Mouse (Mus musculus): ENCODE data around the gene Aoah.

Aoah gene

GRCm38 (mm10) chr13:20916698-20917511, 123.0 kb downstream of the Aoah start:
- no peak for DNase-seq (ENCODE audit: low spot score)

GRCm38 (mm10) chr13:20920401-20920800, 126.5 kb downstream of the Aoah start:
- DNase-seq (ENCODE audit: low spot score): no peak

GRCm38 (mm10) chr13:20936016-20936415, 142.1 kb downstream of the Aoah start:
- DNase-seq (ENCODE audit: low spot score): no peak

- no peak for DNase-seq (ENCODE audit: low spot score)
Measured at GRCm38 (mm10) chr13:20937452-20937851, 143.5 kb downstream of the Aoah start.

- DNase-seq (ENCODE audit: low spot score): no peak
Measured at GRCm38 (mm10) chr13:20939099-20939498, 145.2 kb downstream of the Aoah start.

GRCm38 (mm10) chr13:20940389-20940788, 146.5 kb downstream of the Aoah start:
- no peak for DNase-seq (ENCODE audit: low spot score)

GRCm38 (mm10) chr13:20941707-20942106, 147.8 kb downstream of the Aoah start:
- no peak for DNase-seq (ENCODE audit: low spot score)

GRCm38 (mm10) chr13:20963086-20963485, 169.2 kb downstream of the Aoah start:
- DNase-seq (ENCODE audit: low spot score): no peak

- no peak for DNase-seq (ENCODE audit: low spot score)
Measured at GRCm38 (mm10) chr13:20981234-20982230, 187.6 kb downstream of the Aoah start.

- DNase-seq (ENCODE audit: low spot score): no peak
Measured at GRCm38 (mm10) chr13:20985510-20985909, 191.6 kb downstream of the Aoah start.

- DNase-seq (ENCODE audit: low spot score): no peak
Measured at GRCm38 (mm10) chr13:20985961-20986360, 192.0 kb downstream of the Aoah start.

- no peak for DNase-seq (ENCODE audit: low spot score)
Measured at GRCm38 (mm10) chr13:21005238-21005637, 211.3 kb downstream of the Aoah start.

GRCm38 (mm10) chr13:21005642-21006320, 211.9 kb downstream of the Aoah start:
- no peak for DNase-seq (ENCODE audit: low spot score)

- no peak for DNase-seq (ENCODE audit: low spot score)
Measured at GRCm38 (mm10) chr13:21006321-21006653, 212.4 kb downstream of the Aoah start.

- no peak for DNase-seq (ENCODE audit: low spot score)
Measured at GRCm38 (mm10) chr13:21013659-21014058, 219.7 kb downstream of the Aoah start.

- no peak for DNase-seq (ENCODE audit: low spot score)
Measured at GRCm38 (mm10) chr13:21024831-21025230, 230.9 kb downstream of the Aoah start.

GRCm38 (mm10) chr13:21033176-21033575, 239.3 kb downstream of the Aoah start:
- DNase-seq (ENCODE audit: low spot score): no peak

GRCm38 (mm10) chr13:21035011-21035410, 241.1 kb downstream of the Aoah start:
- DNase-seq (ENCODE audit: low spot score): no peak

- DNase-seq (ENCODE audit: low spot score): no peak
Measured at GRCm38 (mm10) chr13:21035981-21036380, 242.1 kb downstream of the Aoah start.

GRCm38 (mm10) chr13:21040589-21041199, 246.8 kb downstream of the Aoah start:
- DNase-seq (ENCODE audit: low spot score): no peak

- DNase-seq (ENCODE audit: low spot score): no peak
Measured at GRCm38 (mm10) chr13:21050118-21050517, 256.2 kb downstream of the Aoah start.

- DNase-seq (ENCODE audit: low spot score): no peak
Measured at GRCm38 (mm10) chr13:21066021-21066420, 272.1 kb downstream of the Aoah start.

All from ovary, adult 18-20 months (tissue).